Mouse (Mus musculus): ENCODE measurements around the gene Rtn4.
A peak's percentile ranks its signal among the peaks of the same experiment; 100 is the strongest.

Gene Rtn4

GRCm38 (mm10) chr11:29765063-29765462 is 72.3 kb downstream of the Rtn4 start:
- no peak for DNase-seq (ENCODE audit: low spot score)

- no peak for DNase-seq (ENCODE audit: low spot score)
Measured at GRCm38 (mm10) chr11:29766313-29766982, 73.7 kb downstream of the Rtn4 start.

- no peak for DNase-seq (ENCODE audit: low spot score)
Measured at GRCm38 (mm10) chr11:29768523-29768922, 75.8 kb downstream of the Rtn4 start.

DNA sequence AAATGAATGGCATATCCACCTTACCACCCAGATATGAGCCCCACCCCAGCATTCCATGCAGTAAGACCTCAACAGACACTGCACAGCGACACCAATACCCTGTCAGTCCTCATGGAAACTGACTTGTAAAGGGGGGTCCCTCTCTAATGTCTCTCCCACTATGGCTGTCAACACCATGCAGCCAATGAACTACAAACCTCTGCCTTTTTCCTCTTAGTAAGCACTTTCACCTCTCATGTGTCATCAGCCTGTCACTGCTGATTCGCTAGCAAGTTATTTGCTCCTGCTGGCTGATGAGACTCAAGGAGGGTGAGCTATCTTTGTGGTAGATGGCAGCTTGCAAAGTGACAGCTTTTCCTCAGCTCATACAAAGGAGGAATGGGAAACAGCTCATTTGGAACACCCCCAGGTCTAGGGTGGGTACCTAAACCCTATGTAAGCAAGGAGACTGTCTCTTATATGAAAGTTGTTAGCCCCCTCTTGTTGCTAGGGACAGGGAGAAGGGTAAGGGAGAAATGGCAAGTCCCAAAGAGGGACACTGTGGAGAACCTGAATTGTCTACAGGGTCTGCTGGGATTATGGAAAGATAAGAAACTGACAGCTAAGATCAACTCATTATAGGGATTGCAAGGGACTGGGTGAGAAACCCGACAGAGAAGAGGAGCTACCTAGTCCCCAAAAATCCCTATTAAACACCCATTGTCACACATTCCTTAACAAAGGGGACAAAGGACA is 78.1 kb downstream of the Rtn4 start:
- no peak for DNase-seq (ENCODE audit: low spot score)

GRCm38 (mm10) chr11:29772279-29772678 is 79.5 kb downstream of the Rtn4 start:
- no peak for DNase-seq (ENCODE audit: low spot score)

GRCm38 (mm10) chr11:29774296-29774695 is 81.5 kb downstream of the Rtn4 start:
- peak; percentile 15 for DNase-seq (ENCODE audit: low spot score)

DNA sequence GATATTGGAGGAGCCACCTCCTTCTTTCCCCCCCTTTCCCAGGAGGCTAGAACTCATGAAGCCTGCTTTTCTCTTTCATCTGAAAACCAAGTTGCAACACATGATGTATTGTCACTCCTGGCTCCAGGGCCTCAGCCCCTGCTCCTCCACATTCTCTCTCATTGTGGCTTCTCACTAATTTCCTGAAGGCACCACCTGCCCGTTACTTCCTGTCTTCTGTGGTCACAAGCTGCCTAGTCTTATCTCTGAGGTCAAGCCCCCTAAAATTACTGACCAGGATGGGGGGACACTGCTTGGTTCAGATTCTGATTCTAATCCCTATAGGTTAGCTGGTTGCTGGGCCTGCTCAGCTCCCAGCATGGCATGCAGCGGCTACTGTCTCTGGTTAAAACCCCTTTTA is 82.0 kb downstream of the Rtn4 start:
- DNase-seq (ENCODE audit: low spot score), result no peak

DNA sequence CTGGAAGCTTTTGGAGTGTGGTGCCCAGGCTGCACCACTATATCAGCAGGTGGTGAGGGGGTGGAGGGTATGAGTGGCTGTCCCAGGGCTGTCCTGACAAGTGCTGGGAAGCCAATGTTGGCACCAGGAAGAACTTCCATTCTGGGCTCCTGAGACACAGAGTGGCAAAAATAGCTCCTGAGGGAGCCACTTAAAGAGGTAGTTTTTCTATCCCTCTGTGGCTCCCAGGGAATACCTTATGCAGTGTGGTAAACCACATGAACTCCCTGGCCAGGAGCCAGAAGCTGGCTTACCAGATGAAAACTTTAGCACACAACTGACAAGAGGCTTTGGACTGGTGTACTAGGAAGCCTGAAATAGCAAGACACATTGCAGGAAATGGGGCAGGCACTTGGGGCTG is 85.2 kb downstream of the Rtn4 start:
- no peak for DNase-seq (ENCODE audit: low spot score)

DNA sequence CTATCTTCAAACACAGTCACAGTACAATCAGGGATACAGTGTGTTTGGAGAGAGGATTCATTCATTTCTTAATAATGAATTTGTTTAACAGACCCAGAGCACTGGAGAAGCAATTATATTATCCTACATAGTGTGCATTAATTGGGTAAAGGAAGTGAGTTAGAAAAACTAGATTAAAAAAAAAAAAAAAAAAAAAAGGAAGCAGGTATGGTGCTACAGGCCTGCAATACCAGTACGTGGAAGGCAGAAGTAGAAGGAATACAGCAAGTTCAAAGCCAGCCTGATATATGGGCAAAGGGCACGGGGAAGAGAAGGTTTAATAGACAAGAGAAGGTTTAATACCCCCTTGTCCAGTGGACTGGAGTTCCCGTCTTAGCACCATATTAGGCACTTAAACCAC is 86.2 kb downstream of the Rtn4 start:
- no peak for DNase-seq (ENCODE audit: low spot score)

DNA sequence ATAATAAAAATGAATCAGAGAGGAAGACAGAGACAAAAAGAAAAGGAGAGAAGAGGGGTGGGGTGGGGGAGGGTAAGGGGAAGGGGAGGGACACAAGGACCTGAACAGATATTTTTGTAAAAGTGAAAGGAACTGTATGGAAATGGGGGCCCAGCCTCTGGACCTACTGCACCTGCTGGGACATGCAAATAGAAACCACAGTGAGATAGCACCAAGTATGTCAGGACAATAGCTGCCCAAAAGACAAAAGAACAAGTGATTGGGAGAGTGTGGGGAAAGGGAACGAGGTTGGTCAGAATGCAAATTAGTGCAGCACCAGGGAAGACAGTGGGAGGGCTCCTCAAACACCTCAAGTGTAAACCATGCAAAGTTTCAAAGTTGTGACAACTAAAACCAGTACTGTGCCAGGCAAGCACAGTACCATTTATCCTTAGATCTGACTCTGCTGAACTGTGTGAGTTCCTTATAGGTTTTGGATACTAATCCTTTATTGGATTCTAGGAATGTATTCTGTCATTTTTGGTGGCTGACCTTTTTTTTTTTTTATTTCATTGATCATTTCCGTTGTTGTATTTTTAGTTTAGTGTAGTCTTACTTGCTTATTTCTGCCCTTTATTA is 86.8 kb downstream of the Rtn4 start:
- DNase-seq (ENCODE audit: low spot score), result no peak

DNA sequence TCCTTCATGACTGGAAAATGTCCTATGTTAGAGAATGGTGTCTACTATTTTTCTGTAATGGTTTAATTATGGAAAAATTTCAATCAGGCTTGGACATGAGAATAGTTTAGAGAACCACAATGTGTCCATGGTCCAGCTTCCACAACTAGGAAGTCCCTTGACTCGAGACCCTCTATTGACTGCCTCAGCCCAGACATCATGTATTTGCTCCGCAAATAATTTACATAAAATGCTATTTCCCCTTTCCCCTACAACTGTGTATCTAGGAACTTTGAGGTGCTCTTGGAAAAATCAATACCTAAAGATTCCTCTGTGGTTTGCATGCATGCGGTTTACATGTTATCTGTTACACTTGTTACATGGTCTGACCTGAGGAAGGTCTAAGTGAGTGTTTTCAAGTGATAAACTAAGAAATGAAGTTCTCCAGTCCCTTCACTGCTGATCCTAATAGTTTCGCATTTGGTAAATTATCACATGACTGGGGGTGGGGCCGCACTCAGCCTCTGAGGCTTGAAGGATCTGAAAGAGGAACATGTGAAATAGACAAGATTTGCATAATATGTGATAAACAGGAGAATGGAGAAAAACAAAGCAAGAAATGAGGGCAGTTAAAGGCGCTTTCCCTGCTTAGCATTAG is 94.0 kb downstream of the Rtn4 start:
- no peak for DNase-seq (ENCODE audit: low spot score)

DNA sequence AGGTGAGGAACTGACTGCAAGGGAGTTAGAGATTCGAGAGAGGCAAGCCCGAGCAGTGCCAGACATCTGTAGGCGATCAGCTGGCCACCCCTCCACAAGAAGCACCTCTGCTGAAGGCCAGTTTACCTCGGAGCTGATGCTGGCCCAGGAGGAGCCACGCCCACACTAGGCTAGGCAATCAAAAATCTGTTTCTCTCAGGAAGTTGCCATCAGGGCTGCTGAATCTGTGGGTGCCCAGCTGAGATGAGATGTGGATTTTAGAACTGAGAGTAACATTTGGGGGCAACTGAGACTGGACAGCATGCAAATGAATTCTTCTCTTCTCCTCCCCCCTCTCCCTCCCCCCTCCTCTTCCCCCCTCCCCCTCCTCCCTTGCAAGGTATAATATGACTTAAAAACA is 94.7 kb downstream of the Rtn4 start:
- DNase-seq (ENCODE audit: low spot score), result no peak

DNA sequence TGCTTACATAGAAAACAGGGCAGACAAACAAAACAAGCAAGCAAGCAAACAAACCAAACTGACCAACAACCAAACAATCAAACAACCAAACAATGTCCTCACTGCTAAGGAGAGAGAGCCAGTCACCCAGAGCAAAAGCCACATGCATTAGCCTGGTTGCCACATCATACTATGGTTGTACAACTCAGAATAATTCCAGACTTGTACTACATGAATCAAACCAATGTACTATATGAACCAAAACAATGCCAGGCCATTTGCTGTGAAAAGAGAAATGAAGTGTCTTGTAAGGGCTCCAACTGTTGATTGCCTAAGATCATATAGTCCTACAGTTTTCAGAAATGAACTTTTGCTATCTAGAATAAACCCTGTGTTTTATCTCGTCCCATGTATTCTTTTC is 95.8 kb downstream of the Rtn4 start:
- DNase-seq (ENCODE audit: low spot score), result no peak

DNA sequence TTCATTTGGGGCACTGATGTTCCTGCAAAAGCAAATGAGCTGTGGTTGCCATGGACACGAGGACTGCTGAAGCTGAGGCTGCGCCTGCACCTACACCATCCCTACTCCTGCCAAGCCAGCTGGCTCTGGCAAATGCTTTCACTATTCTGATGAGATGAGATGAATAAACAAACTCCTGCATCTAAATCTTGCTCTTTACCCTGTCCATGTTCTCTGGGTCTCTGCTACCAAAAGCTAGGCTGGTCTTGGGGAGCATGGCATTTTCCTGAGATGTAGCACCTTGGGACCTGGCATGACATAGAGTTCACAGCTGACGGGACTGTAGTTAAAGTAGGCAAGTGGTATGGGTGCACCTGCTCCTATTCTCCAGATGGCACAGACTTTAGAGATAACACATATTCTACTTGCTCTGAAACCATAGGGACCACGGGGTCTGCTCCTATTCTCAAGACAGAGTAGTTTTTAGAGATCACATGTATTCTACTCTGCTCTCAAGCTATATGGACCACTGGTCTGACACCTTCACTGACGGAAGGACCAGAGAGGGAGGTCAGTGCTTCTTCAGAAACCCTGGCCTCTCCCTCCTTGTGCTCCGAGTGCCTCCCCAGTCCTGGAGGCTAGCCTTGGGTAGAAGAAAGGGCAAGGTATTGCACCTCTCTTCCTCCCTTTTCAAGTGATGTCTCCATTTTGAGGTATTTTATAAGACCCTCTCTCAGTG is 96.3 kb downstream of the Rtn4 start:
- no peak for DNase-seq (ENCODE audit: low spot score)

- no peak for DNase-seq (ENCODE audit: low spot score)
Measured at GRCm38 (mm10) chr11:29790796-29791195, 98.0 kb downstream of the Rtn4 start.

All from embryo, embryonic 10 days (tissue).